Mouse (Mus musculus) ES-E14 (cell line): Measurements from ENCODE around the gene Ush2a. TPM values are rescaled to one million over a fixed set of nuclear protein-coding genes. Genes with fewer than 3 reads are reported as not detected.

Experiments used
- DNase-seq: peaks from one replicate; pipeline ENCODE4 v3.0.0-alpha.2; 2013; ENCODE audit warnings: low read depth, low spot score
- H3K27ac ChIP-seq: 2 replicates; pipeline ENCODE4 v1.5.1; 2012; ENCODE audit warnings: low read depth, mild to moderate bottlenecking, low read length, moderate library complexity, mixed read lengths; ENCODE audit not compliant: poor library complexity, insufficient read depth, severe bottlenecking
- H3K36me3 ChIP-seq: 2 replicates; pipeline ENCODE4 v1.6.1; 2012; ENCODE audit warnings: mild to moderate bottlenecking, low read length, moderate library complexity, mixed read lengths; ENCODE audit not compliant: control insufficient read depth, poor library complexity, insufficient read depth, severe bottlenecking
- H3K4me1 ChIP-seq, 2 experiments: fragments of 150-350 bp in 1 of 2; sonication (generic) in 1 of 2; 2 replicates each; pipeline ENCODE4 v1.6.1; 2012; ENCODE audit warnings: low read length in 2 of 2, mild to moderate bottlenecking in 1 of 2, mixed read lengths in 1 of 2; ENCODE audit not compliant: control insufficient read depth in 2 of 2, insufficient read depth in 2 of 2, poor library complexity in 1 of 2
- H3K4me3 ChIP-seq, 2 experiments: fragments of 150-350 bp in 1 of 2; sonication (generic) in 1 of 2; 2 replicates each; pipeline ENCODE4 v1.5.1; 2012; ENCODE audit warnings: low read length in 2 of 2, low read depth in 1 of 2, mild to moderate bottlenecking in 1 of 2, mixed read lengths in 1 of 2; ENCODE audit not compliant: insufficient read depth in 1 of 2, poor library complexity in 1 of 2, severe bottlenecking in 1 of 2
- H3K9ac ChIP-seq: 2 replicates; pipeline ENCODE4 v1.6.1; 2012; ENCODE audit warnings: low read depth, mild to moderate bottlenecking, low read length, mixed read lengths; ENCODE audit not compliant: poor library complexity, insufficient read depth, severe bottlenecking
- H3K9me3 ChIP-seq: fragments of 150-350 bp; sonication (generic); 2 replicates; pipeline ENCODE4 v1.6.1; 2012; ENCODE audit warnings: low read depth, mild to moderate bottlenecking, low read length; ENCODE audit not compliant: control insufficient read depth, insufficient read depth
- CHD2 ChIP-seq: IDR thresholded peaks from 2 replicates; pipeline ENCODE4 v1.6.1; 2014; ENCODE audit warnings: mild to moderate bottlenecking, low read depth, low read length, inconsistent platforms
- HCFC1 ChIP-seq: IDR thresholded peaks from 2 replicates; pipeline ENCODE4 v1.6.1; 2012; ENCODE audit warnings: low read length, inconsistent platforms, borderline replicate concordance; ENCODE audit not compliant: insufficient read depth
- MAFK ChIP-seq: IDR thresholded peaks from 2 replicates; pipeline ENCODE4 v1.6.1; 2014; ENCODE audit warnings: mild to moderate bottlenecking, low read depth, low read length, inconsistent platforms; ENCODE audit not compliant: insufficient read depth
- ZC3H11A ChIP-seq: IDR thresholded peaks from 2 replicates; pipeline ENCODE4 v1.6.1; 2012; ENCODE audit warnings: low read depth, mild to moderate bottlenecking, inconsistent platforms, low read length, borderline replicate concordance
- ZNF384 ChIP-seq: IDR thresholded peaks from 2 replicates; pipeline ENCODE4 v1.6.1; 2012; ENCODE audit warnings: low read depth, low read length, inconsistent platforms
- in situ Hi-C, 2 experiments: fragments of 600-800 bp; cut with MboI; formaldehyde crosslinking; loops; one replicate each; pipeline ENCODE4 v1.15.1; 2025; ENCODE audit warnings: low sequenced_read_pairs in 2 of 2, inconsistent platforms in 1 of 2; ENCODE audit not compliant: unreplicated experiment in 2 of 2
- total RNA-seq: library from RNA; depleted of rRNA; stranded (reverse); fragments of 300-350 nt; gene quantifications from 2 replicates; pipeline ENCODE4 v1.2.3, GENCODE M21; 2012

Gene Ush2a
- total RNA-seq, 1 experiment, result 0.22 TPM

- in situ Hi-C loops, result no loop called here
- no peak for DNase-seq
- TF ChIP-seq HCFC1, result no peak
- TF ChIP-seq CHD2, result no peak
- no peak for TF ChIP-seq MAFK
- TF ChIP-seq ZC3H11A, result no peak
- no peak for TF ChIP-seq ZNF384
- no peaks in the 10 kb centered on the region for H3K9me3 ChIP-seq
- no peak overlapping the region for H3K27ac ChIP-seq
- no peaks in the 10 kb centered on the region for H3K36me3 ChIP-seq
- H3K9ac ChIP-seq, result no peak overlapping the region
- no peak overlapping the region for H3K4me3 ChIP-seq
- H3K4me1 ChIP-seq, result no peaks in the 10 kb centered on the region
These were observed 465.1 kb downstream of the Ush2a start for GRCm38 (mm10) chr1:188726937-188727336.

- DNase-seq, result no peak
- in situ Hi-C loops, result no loop called here
- Histone ChIP-seq H3K9me3 (no peaks in the 10 kb centered on the region), H3K4me1 (no peaks in the 10 kb centered on the region), H3K4me3 (no peak overlapping the region), H3K36me3 (no peaks in the 10 kb centered on the region), H3K9ac (no peak overlapping the region), H3K27ac (no peak overlapping the region)
- no peak for TF ChIP-seq CHD2
- TF ChIP-seq ZC3H11A, result no peak
- no peak for TF ChIP-seq ZNF384
- TF ChIP-seq HCFC1, result no peak
- no peak for TF ChIP-seq MAFK
These were observed 466.8 kb downstream of the Ush2a start for GRCm38 (mm10) chr1:188728625-188729024.

- no peak for DNase-seq
- in situ Hi-C loops, result no loop called here
- H3K9ac ChIP-seq, result no peak overlapping the region
- no peak overlapping the region for H3K4me3 ChIP-seq
- H3K9me3 ChIP-seq, result no peaks in the 10 kb centered on the region
- no peaks in the 10 kb centered on the region for H3K36me3 ChIP-seq
- no peak overlapping the region for H3K27ac ChIP-seq
- TF ChIP-seq HCFC1 (no peak), ZC3H11A (no peak), ZNF384 (no peak), MAFK (no peak), CHD2 (no peak)
- no peaks in the 10 kb centered on the region for H3K4me1 ChIP-seq
These were observed 467.4 kb downstream of the Ush2a start for GRCm38 (mm10) chr1:188729179-188729578.

- no peak for TF ChIP-seq ZNF384
- no peak for TF ChIP-seq ZC3H11A
- no peak for TF ChIP-seq HCFC1
- no peaks in the 10 kb centered on the region for H3K36me3 ChIP-seq
- no peak overlapping the region for H3K27ac ChIP-seq
- H3K9ac ChIP-seq, result no peak overlapping the region
- no peak overlapping the region for H3K4me3 ChIP-seq
- no peaks in the 10 kb centered on the region for H3K9me3 ChIP-seq
- H3K4me1 ChIP-seq, result no peaks in the 10 kb centered on the region
- in situ Hi-C loops, result no loop called here
- DNase-seq, result no peak
These were observed 473.0 kb downstream of the Ush2a start for GRCm38 (mm10) chr1:188734741-188735266.

GRCm38 (mm10) chr1:188742971-188743370 is 481.1 kb downstream of the Ush2a start:
- no peak overlapping the region for H3K4me3 ChIP-seq
- H3K9me3 ChIP-seq, result no peaks in the 10 kb centered on the region
- no peaks in the 10 kb centered on the region for H3K36me3 ChIP-seq
- DNase-seq, result no peak
- H3K4me1 ChIP-seq, result no peaks in the 10 kb centered on the region
- no peak overlapping the region for H3K9ac ChIP-seq
- H3K27ac ChIP-seq, result no peak overlapping the region
- TF ChIP-seq HCFC1 (no peak), MAFK (no peak), CHD2 (no peak), ZNF384 (no peak), ZC3H11A (no peak)
- in situ Hi-C loops, result no loop called here
